Mouse (Mus musculus) subcutaneous adipose tissue, adult 2 months (tissue): Measurements from ENCODE around the gene Gm4340. TPM values are rescaled to one million over a fixed set of nuclear protein-coding genes. Genes with fewer than 3 reads are reported as not detected.

ENCODE experiments used
- polyA plus RNA-seq: library from polyadenylated mRNA; depleted of rRNA; stranded (reverse); fragments of >200 nt; gene quantifications from 2 replicates; pipeline ENCODE4 v1.2.3, GENCODE M21; 2012; ENCODE audit warnings: low replicate concordance; rRNA removed

The Gm4340 gene
- not detected in 2 replicates for polyA plus RNA-seq

GRCm38 (mm10) chr10:104193742-104194141, at the start of gene Gm4340:
Gm4340 (plus strand) TSS chr10:104194042.

GRCm38 (mm10) chr10:104151197-104151596, 42.6 kb upstream of the Gm4340 start, which contains the start of gene Gm6763:
Gm6763 (plus strand) TSS chr10:104151497.

GRCm38 (mm10) chr10:104159706-104160105, 34.1 kb upstream of the Gm4340 start, which contains the start of gene Gm8764:
Gm8764 (plus strand) TSS chr10:104160006.

GRCm38 (mm10) chr10:104168215-104168614, 25.6 kb upstream of the Gm4340 start, which contains the start of gene Gm21304:
Gm21304 (plus strand) TSS chr10:104168515.

GRCm38 (mm10) chr10:104176724-104177123, 17.1 kb upstream of the Gm4340 start, which contains the start of gene Gm21312:
Gm21312 (plus strand) TSS chr10:104177024.

GRCm38 (mm10) chr10:104185233-104185632, 8.6 kb upstream of the Gm4340 start, which contains the start of gene Gm20765:
Gm20765 (plus strand) TSS chr10:104185533.

Other genes starting within 250 kb of the Gm4340 start
- gene Gm21293, start 51.1 kb upstream of the Gm4340 start, polyA plus RNA-seq, result not detected in 2 replicates
- gene Gm6763, start 42.5 kb upstream of the Gm4340 start, polyA plus RNA-seq, result not detected in 2 replicates
- gene Gm8764, start 34.0 kb upstream of the Gm4340 start, polyA plus RNA-seq, result not detected in 2 replicates
- not detected in 2 replicates for gene Gm21304, start 25.5 kb upstream of the Gm4340 start, polyA plus RNA-seq
- gene Gm21312, start 17.0 kb upstream of the Gm4340 start, polyA plus RNA-seq, result not detected in 2 replicates
- gene Gm20765, start 8.5 kb upstream of the Gm4340 start, polyA plus RNA-seq, result not detected in 2 replicates